Mouse (Mus musculus) stomach, embryonic 15.5 days (tissue): Measurements from ENCODE around the gene Adprhl2. TPM values are rescaled to one million over a fixed set of nuclear protein-coding genes. Genes with fewer than 3 reads are reported as not detected.
A peak's percentile ranks its signal among the peaks of the same experiment; 100 is the strongest.

Experiments used
- ATAC-seq: fragments of 200-750 bp; cut with Nextera tagmentation; 2 replicates; pipeline ENCODE4 v1.8.0; 2017; ENCODE audit warnings: low read depth, moderate number of reproducible peaks, moderate TSS enrichment; ENCODE audit not compliant: insufficient read depth, low FRiP score
- H3K27ac ChIP-seq: fragments of 300-500 bp; sonication (generic); 2 replicates; pipeline ENCODE4 v1.5.1; 2015; ENCODE audit warnings: mild to moderate bottlenecking, inconsistent platforms
- H3K27me3 ChIP-seq: fragments of 300-500 bp; sonication (generic); replicated peaks from 2 replicates; pipeline ENCODE4 v1.6.1; 2015; ENCODE audit warnings: inconsistent platforms
- H3K36me3 ChIP-seq: fragments of 300-500 bp; sonication (generic); 2 replicates; pipeline ENCODE4 v1.6.1; 2015; ENCODE audit warnings: inconsistent platforms
- H3K4me1 ChIP-seq: fragments of 300-500 bp; sonication (generic); 2 replicates; pipeline ENCODE4 v1.6.1; 2015; ENCODE audit warnings: inconsistent platforms
- H3K4me2 ChIP-seq: fragments of 300-500 bp; sonication (generic); 2 replicates; pipeline ENCODE4 v1.6.1; 2015; ENCODE audit warnings: mild to moderate bottlenecking, inconsistent platforms
- H3K4me3 ChIP-seq: fragments of 300-500 bp; sonication (generic); replicated peaks from 2 replicates; pipeline ENCODE4 v1.5.1; 2015; ENCODE audit warnings: inconsistent platforms
- H3K9ac ChIP-seq: fragments of 300-500 bp; sonication (generic); 2 replicates; pipeline ENCODE4 v1.6.1; 2015; ENCODE audit warnings: inconsistent platforms
- H3K9me3 ChIP-seq: fragments of 300-500 bp; sonication (generic); 2 replicates; pipeline ENCODE4 v1.6.1; 2016; ENCODE audit warnings: inconsistent platforms
- WGBS: fragments of 180-500 bp; shearing (Covaris S2); methylation state at CpG from one replicate; pipeline ENCODE4 v1.1.7; 2015; 5-methylcytosine and 5-hydroxymethylcytosine counted together
- polyA plus RNA-seq: library from polyadenylated mRNA; unstranded; fragments of >200 nt; fragmentation: Nextera tagmentation; extraction: Ambion mirVana; gene quantifications from 2 replicates; pipeline ENCODE4 v1.2.1, GENCODE M21; 2015

Gene Adprhl2
- polyA plus RNA-seq, 1 experiment from 2014 or later, result 61.2 TPM

DNA sequence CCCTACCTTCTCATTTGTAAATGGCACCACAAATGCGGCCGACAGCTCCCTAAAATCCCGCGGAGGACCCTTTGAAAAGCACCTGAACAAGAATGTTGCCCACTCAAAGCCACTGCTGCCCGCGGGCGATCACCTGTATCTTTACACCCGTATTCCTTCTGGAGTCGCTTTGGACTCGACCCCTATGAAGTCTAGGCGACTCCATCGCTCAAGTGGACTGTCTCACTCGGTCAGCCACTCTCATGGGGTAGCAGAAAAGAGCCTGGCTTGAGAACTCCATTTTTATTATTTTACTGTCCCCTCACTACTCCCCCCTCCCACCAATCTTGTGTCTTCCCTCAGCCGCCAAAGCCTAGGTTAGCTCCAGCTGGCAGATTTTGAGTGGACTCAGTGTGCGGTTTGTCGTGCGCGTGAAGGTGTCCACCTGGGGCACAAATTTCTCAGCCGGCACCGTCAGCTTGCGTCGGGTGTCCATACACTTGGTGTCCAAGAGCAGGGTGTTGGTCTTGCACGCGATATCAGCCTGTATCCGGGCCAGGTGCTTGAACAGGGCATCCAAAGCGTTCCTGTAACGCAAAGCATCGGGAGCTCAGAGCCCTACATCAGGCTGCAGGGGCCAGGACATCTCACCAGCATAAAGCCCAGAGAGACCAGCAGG lies 480 bp upstream of the Adprhl2 start:
- peak overlapping the region; percentile 82 for H3K4me2 ChIP-seq
- no peak overlapping the region for H3K9ac ChIP-seq
- H3K4me3 ChIP-seq, result peak overlapping the region; percentile 85
- H3K36me3 ChIP-seq, result peaks cover 12% of the 10 kb centered on the region; the same call in 1 of the 2 replicates
- ATAC-seq, result no peak
- H3K4me1 ChIP-seq, result peaks cover 20% of the 10 kb centered on the region
- no peaks in the 10 kb centered on the region for H3K9me3 ChIP-seq
- H3K27ac ChIP-seq, result no peak overlapping the region
- 53% methylated on average over 28 of the region's 28 CpGs for WGBS
- H3K27me3 ChIP-seq, result no peaks in the 10 kb centered on the region

- ATAC-seq, result no peak
- Histone ChIP-seq H3K4me2 (no peak overlapping the region; the same call in 1 of the 2 replicates), H3K4me3 (no peak overlapping the region), H3K36me3 (peaks cover 21% of the 10 kb centered on the region), H3K9ac (no peak overlapping the region), H3K27me3 (no peaks in the 10 kb centered on the region), H3K4me1 (peaks cover 12% of the 10 kb centered on the region), H3K27ac (no peak overlapping the region), H3K9me3 (no peaks in the 10 kb centered on the region)
- WGBS, result 83% methylated on average over 6 of the region's 6 CpGs
Observed at GRCm38 (mm10) chr4:126319806-126320205, 1.7 kb downstream of the Adprhl2 start.

- no peak overlapping the region for H3K27ac ChIP-seq
- 90% methylated on average over 13 of the region's 13 CpGs for WGBS
- H3K4me3 ChIP-seq, result no peak overlapping the region
- no peak for ATAC-seq
- H3K27me3 ChIP-seq, result no peaks in the 10 kb centered on the region
- no peaks in the 10 kb centered on the region for H3K9me3 ChIP-seq
- no peak overlapping the region for H3K9ac ChIP-seq
- H3K36me3 ChIP-seq, result peaks cover 21% of the 10 kb centered on the region
- H3K4me1 ChIP-seq, result peaks cover 9% of the 10 kb centered on the region
- no peak overlapping the region for H3K4me2 ChIP-seq
Observed at GRCm38 (mm10) chr4:126316443-126317040, 5.0 kb downstream of the Adprhl2 start.

- Histone ChIP-seq H3K4me2 (no peak overlapping the region), H3K27ac (no peak overlapping the region), H3K4me3 (no peak overlapping the region), H3K36me3 (peaks cover 21% of the 10 kb centered on the region), H3K27me3 (no peaks in the 10 kb centered on the region), H3K9me3 (no peaks in the 10 kb centered on the region), H3K9ac (no peak overlapping the region), H3K4me1 (peaks cover 8% of the 10 kb centered on the region)
- WGBS, result 34% methylated on average over 5 of the region's 5 CpGs
- ATAC-seq, result no peak
Observed at GRCm38 (mm10) chr4:126315931-126316330, 5.6 kb downstream of the Adprhl2 start.

DNA sequence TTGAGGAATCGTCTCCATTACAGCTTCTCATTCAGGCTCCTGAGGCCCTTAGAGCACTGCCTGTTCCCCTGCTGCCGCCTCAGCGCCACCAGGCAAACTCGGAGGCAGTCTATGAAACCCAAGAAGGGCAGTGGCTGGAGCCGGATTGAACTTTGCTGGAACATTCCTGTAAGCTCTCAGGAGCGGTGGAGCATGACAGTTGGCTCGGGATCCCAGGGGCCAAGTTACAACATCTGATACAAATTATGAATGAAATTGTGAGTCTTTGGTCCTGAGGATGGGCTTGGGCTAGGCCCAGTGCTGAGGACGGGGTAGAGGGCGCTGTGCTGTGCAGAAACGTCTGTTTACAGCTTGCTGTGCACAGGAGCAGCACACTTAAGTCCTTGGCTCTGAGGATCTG lies 7.1 kb downstream of the Adprhl2 start:
- Histone ChIP-seq H3K4me3 (no peak overlapping the region), H3K4me1 (no peaks in the 10 kb centered on the region), H3K9ac (no peak overlapping the region), H3K27me3 (no peaks in the 10 kb centered on the region), H3K9me3 (no peaks in the 10 kb centered on the region), H3K4me2 (no peak overlapping the region), H3K27ac (no peak overlapping the region), H3K36me3 (peaks cover 21% of the 10 kb centered on the region)
- WGBS, result 59% methylated on average over 10 of the region's 10 CpGs
- ATAC-seq, result no peak

- Histone ChIP-seq H3K36me3 (peaks cover 16% of the 10 kb centered on the region), H3K27ac (no peak overlapping the region), H3K27me3 (no peaks in the 10 kb centered on the region), H3K9ac (no peak overlapping the region), H3K4me1 (no peaks in the 10 kb centered on the region), H3K4me2 (no peak overlapping the region), H3K9me3 (no peaks in the 10 kb centered on the region), H3K4me3 (no peak overlapping the region)
- no peak for ATAC-seq
- WGBS, result 59% methylated on average over 5 of the region's 5 CpGs
Observed at GRCm38 (mm10) chr4:126313202-126313601, 8.3 kb downstream of the Adprhl2 start.

GRCm38 (mm10) chr4:126311566-126312200 lies 9.8 kb downstream of the Adprhl2 start:
- WGBS, result 89% methylated on average over 16 of the region's 16 CpGs
- Histone ChIP-seq H3K4me1 (no peaks in the 10 kb centered on the region), H3K4me3 (no peak overlapping the region), H3K4me2 (no peak overlapping the region), H3K36me3 (peaks cover 5% of the 10 kb centered on the region), H3K9me3 (no peaks in the 10 kb centered on the region), H3K27me3 (no peaks in the 10 kb centered on the region), H3K9ac (no peak overlapping the region), H3K27ac (no peak overlapping the region)
- no peak for ATAC-seq

DNA sequence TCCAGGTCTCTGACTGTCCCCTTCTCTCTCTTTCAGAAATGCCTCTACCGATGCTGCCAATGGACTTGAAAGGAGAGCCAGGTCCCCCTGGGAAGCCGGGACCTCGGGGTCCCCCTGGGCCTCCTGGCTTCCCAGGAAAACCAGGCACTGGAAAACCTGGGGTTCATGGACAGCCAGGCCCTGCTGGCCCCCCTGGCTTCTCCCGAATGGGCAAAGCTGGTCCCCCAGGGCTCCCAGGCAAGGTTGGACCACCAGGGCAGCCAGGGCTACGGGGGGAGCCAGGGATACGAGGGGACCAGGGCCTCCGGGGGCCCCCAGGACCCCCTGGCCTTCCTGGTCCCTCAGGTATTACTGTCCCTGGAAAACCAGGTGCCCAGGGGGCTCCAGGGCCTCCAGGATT lies 11.2 kb downstream of the Adprhl2 start:
- Histone ChIP-seq H3K4me3 (no peak overlapping the region), H3K36me3 (no peaks in the 10 kb centered on the region)

DNA sequence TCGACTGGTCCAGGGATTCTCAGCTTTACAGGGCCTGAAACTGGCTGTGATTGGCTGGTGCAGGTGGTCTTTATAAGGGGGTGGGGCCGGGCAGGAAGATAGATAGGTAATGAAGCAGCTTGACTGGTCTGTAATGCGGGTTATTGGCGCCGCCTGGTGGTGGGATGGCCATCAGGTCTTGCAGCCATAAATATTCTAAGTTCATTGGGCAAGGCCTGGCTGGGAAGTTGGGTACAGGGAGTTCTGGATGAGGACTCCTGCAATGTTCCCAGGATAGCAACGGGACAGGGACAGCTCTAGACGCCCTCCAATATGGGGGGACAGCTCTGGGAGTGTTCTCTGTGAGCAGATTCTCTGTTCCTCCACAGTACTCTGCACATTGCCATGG lies 11.6 kb downstream of the Adprhl2 start:
- ATAC-seq, result peak; percentile 32; the same call in 1 of the 2 replicates
- Histone ChIP-seq H3K27me3 (no peaks in the 10 kb centered on the region), H3K4me3 (no peak overlapping the region), H3K9ac (no peak overlapping the region), H3K27ac (no peak overlapping the region), H3K36me3 (no peaks in the 10 kb centered on the region), H3K9me3 (no peaks in the 10 kb centered on the region), H3K4me1 (no peaks in the 10 kb centered on the region), H3K4me2 (peak overlapping the region; percentile 37)
- 2% methylated on average over 7 of the region's 7 CpGs for WGBS

More for the DNA sequence above, 11.2 kb downstream of the Adprhl2 start:
- Histone ChIP-seq H3K4me2 (no peak overlapping the region), H3K9ac (no peak overlapping the region), H3K27me3 (no peaks in the 10 kb centered on the region), H3K4me1 (no peaks in the 10 kb centered on the region), H3K9me3 (no peaks in the 10 kb centered on the region), H3K27ac (no peak overlapping the region)
- no peak for ATAC-seq
- 84% methylated on average over 7 of the region's 7 CpGs for WGBS

DNA sequence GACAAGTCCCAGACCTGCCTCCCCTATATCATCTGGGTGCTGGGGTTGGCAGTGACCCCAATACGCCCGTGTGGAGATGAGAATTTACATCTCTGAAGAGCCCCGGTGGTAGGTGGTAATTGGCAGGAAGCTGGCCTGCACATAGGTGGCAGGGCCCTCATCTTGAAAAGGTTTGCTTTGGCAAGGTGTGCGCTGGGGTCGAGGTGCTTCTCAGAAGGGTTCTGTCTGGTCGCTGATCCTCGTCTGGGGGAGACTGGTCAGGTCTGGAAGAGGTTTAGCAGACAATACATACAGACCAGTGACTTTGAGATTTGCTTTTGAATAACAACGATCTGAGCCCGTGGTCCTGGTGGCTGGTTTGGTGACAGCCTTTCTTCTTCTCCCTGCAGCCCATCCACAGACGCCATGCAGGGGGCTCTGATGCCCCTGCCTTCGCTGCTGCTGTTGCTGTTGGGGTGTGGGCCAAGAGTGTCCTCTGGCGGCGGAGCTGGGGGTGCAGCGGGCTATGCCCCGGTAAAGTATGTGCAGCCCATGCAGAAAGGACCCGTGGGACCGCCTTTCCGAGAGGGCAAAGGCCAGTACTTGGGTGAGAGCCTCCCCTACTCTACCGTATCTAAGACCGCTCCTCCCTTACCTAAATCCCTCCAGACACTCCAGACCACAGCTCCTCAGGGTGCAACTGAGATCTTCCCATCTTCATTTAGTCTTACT lies 12.1 kb downstream of the Adprhl2 start:
- Histone ChIP-seq H3K27ac (no peak overlapping the region), H3K4me3 (no peak overlapping the region), H3K9me3 (no peaks in the 10 kb centered on the region), H3K36me3 (no peaks in the 10 kb centered on the region), H3K4me1 (no peaks in the 10 kb centered on the region), H3K9ac (no peak overlapping the region), H3K27me3 (no peaks in the 10 kb centered on the region), H3K4me2 (peak overlapping the region; percentile 37)
- WGBS, result 18% methylated on average over 20 of the region's 20 CpGs
- ATAC-seq, result no peak; the same call in 1 of the 2 replicates

- no peak overlapping the region for H3K4me2 ChIP-seq
- peaks cover 6% of the 10 kb centered on the region; the same call in 1 of the 2 replicates for H3K27me3 ChIP-seq
- H3K9me3 ChIP-seq, result no peaks in the 10 kb centered on the region
- WGBS, result 16% methylated on average over 2 of the region's 2 CpGs
- H3K4me1 ChIP-seq, result peaks cover 3% of the 10 kb centered on the region; the same call in 1 of the 2 replicates
- ATAC-seq, result no peak
- H3K4me3 ChIP-seq, result no peak overlapping the region
- no peak overlapping the region for H3K9ac ChIP-seq
- H3K36me3 ChIP-seq, result no peaks in the 10 kb centered on the region
- no peak overlapping the region for H3K27ac ChIP-seq
Observed at GRCm38 (mm10) chr4:126306827-126307226, 14.7 kb downstream of the Adprhl2 start.

DNA sequence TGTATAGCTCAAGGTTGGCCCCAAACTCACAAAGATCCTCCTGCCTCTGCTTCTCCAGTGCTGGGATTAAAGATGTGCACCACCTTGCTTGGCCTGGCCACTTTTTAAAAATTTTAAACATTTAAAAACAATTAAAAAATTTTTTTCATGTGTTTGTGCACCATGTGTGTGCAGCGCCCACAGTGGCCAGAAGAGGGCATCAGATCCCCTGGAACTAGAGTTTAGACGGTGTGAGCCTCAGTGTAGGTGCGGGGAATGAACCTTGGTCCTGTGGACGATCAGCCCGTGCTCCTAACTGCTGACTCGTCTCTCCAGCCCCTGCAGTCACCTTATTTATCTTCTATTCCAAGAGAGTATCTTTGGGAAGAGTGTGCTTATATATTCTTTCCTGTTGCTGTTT lies 15.4 kb downstream of the Adprhl2 start:
- H3K4me1 ChIP-seq, result peaks cover 11% of the 10 kb centered on the region
- WGBS, result 87% methylated on average over 6 of the region's 6 CpGs
- H3K27me3 ChIP-seq, result peaks cover 14% of the 10 kb centered on the region
- no peak for ATAC-seq
- H3K9ac ChIP-seq, result no peak overlapping the region
- H3K36me3 ChIP-seq, result no peaks in the 10 kb centered on the region
- no peak overlapping the region for H3K4me2 ChIP-seq
- H3K9me3 ChIP-seq, result no peaks in the 10 kb centered on the region
- H3K4me3 ChIP-seq, result no peak overlapping the region
- no peak overlapping the region for H3K27ac ChIP-seq
